Mouse (Mus musculus) forebrain, postnatal 0 days (tissue): ENCODE results near the gene Tmtc4. TPM values are rescaled to one million over a fixed set of nuclear protein-coding genes. Genes with fewer than 3 reads are reported as not detected.

Experiments
- ATAC-seq: fragments of 200-750 bp; cut with Nextera tagmentation; 2 replicates; pipeline ENCODE4 v1.8.0; 2017; ENCODE audit warnings: mild to moderate bottlenecking, moderate library complexity
- DNase-seq: peaks from one replicate; pipeline ENCODE4 v3.0.0-alpha.2; 2015
- H3K27ac ChIP-seq: fragments of 300-500 bp; sonication (generic); 2 replicates; pipeline ENCODE4 v1.5.1; 2014; ENCODE audit warnings: low read depth, mild to moderate bottlenecking, antibody characterized with exemption, low read length, moderate library complexity, mixed read lengths
- H3K27me3 ChIP-seq: fragments of 300-500 bp; sonication (generic); 2 replicates; pipeline ENCODE4 v1.6.1; 2014; ENCODE audit warnings: mild to moderate bottlenecking, low read length, mixed read lengths; ENCODE audit not compliant: insufficient read depth
- H3K36me3 ChIP-seq: fragments of 300-500 bp; sonication (generic); 2 replicates; pipeline ENCODE4 v1.6.1; 2014; ENCODE audit warnings: mild to moderate bottlenecking, moderate library complexity; ENCODE audit not compliant: insufficient read depth
- H3K4me1 ChIP-seq: fragments of 300-500 bp; sonication (generic); 2 replicates; pipeline ENCODE4 v1.6.1; 2014; ENCODE audit warnings: antibody characterized with exemption; ENCODE audit not compliant: insufficient read depth
- H3K4me2 ChIP-seq: fragments of 300-500 bp; sonication (generic); 2 replicates; pipeline ENCODE4 v1.6.1; 2014; ENCODE audit warnings: low read depth, mild to moderate bottlenecking, moderate library complexity
- H3K4me3 ChIP-seq: fragments of 300-500 bp; sonication (generic); 2 replicates; pipeline ENCODE4 v1.5.1; 2014; ENCODE audit warnings: low read depth, low read length, mixed read lengths
- H3K9ac ChIP-seq: fragments of 300-500 bp; sonication (generic); 2 replicates; pipeline ENCODE4 v1.6.1; 2014; ENCODE audit warnings: mild to moderate bottlenecking
- H3K9me3 ChIP-seq: fragments of 300-500 bp; sonication (generic); 2 replicates; pipeline ENCODE4 v1.6.1; 2016; ENCODE audit warnings: low read length
- CTCF ChIP-seq: sonication (generic); IDR thresholded peaks from 2 replicates; pipeline ENCODE4 v1.5.1; 2016; ENCODE audit warnings: antibody characterized with exemption, control low read depth, low read depth
- WGBS: fragments of 180-500 bp; shearing (Covaris S2); extraction: QIAGEN DNeasy Blood & Tissue Kit; methylation state at CpG from one replicate; pipeline ENCODE4 v1.1.7; 2014; 5-methylcytosine and 5-hydroxymethylcytosine counted together
- polyA plus RNA-seq: library from polyadenylated mRNA; unstranded; fragments of >200 nt; fragmentation: Nextera tagmentation; extraction: Ambion mirVana; gene quantifications from 2 replicates; pipeline ENCODE4 v1.2.1, GENCODE M21; 2015
- total RNA-seq: library from RNA; depleted of rRNA; stranded (reverse); fragments of >200 nt; gene quantifications from 2 replicates; pipeline ENCODE4 v1.2.3, GENCODE M21; 2014

The Tmtc4 gene
- total and polyA plus RNA-seq, 2 experiments from 2014 or later = 30.1 to 51.8 TPM

GRCm38 (mm10) chr14:122977056-122977796 is 6.6 kb downstream of the Tmtc4 start:
- no peak overlapping the region for H3K27ac ChIP-seq
- H3K4me2 ChIP-seq = no peak overlapping the region
- H3K9me3 ChIP-seq = no peaks in the 10 kb centered on the region
- no peak overlapping the region for H3K4me3 ChIP-seq
- H3K4me1 ChIP-seq = peaks cover 5% of the 10 kb centered on the region
- WGBS = 71% methylated on average over 9 of the region's 9 CpGs
- DNase-seq (no peak), ATAC-seq (no peak)
- H3K9ac ChIP-seq = no peak overlapping the region
- H3K27me3 ChIP-seq = no peaks in the 10 kb centered on the region
- no peak for TF ChIP-seq CTCF
- H3K36me3 ChIP-seq = 0 out of 2 replicates have a peak, but pooled peaks cover 4% of the 10 kb centered on the region

- Histone ChIP-seq H3K4me1 (no peaks in the 10 kb centered on the region), H3K4me2 (no peak overlapping the region), H3K27ac (no peak overlapping the region), H3K36me3 (peaks cover 10% of the 10 kb centered on the region; the same call in 1 of the 2 replicates), H3K4me3 (no peak overlapping the region), H3K9me3 (no peaks in the 10 kb centered on the region), H3K27me3 (no peaks in the 10 kb centered on the region), H3K9ac (no peak overlapping the region)
- ATAC-seq = no peak
- no peak for TF ChIP-seq CTCF
- 49% methylated on average over 3 of the region's 3 CpGs for WGBS
- DNase-seq = no peak
These were observed 8.8 kb downstream of the Tmtc4 start for GRCm38 (mm10) chr14:122974854-122975570.

GRCm38 (mm10) chr14:122973091-122973490 is 10.7 kb downstream of the Tmtc4 start:
- DNase-seq (no peak), ATAC-seq (no peak)
- no peaks in the 10 kb centered on the region for H3K27me3 ChIP-seq
- 98% methylated on average over 2 of the region's 2 CpGs for WGBS
- no peak overlapping the region for H3K4me2 ChIP-seq
- no peak overlapping the region for H3K9ac ChIP-seq
- no peak overlapping the region for H3K4me3 ChIP-seq
- no peaks in the 10 kb centered on the region for H3K9me3 ChIP-seq
- H3K27ac ChIP-seq = no peak overlapping the region
- H3K36me3 ChIP-seq = peaks cover 10% of the 10 kb centered on the region; the same call in 1 of the 2 replicates
- H3K4me1 ChIP-seq = no peaks in the 10 kb centered on the region
- TF ChIP-seq CTCF = no peak

- H3K27me3 ChIP-seq = no peaks in the 10 kb centered on the region
- H3K27ac ChIP-seq = no peak overlapping the region
- H3K36me3 ChIP-seq = peaks cover 14% of the 10 kb centered on the region
- H3K9me3 ChIP-seq = no peaks in the 10 kb centered on the region
- H3K9ac ChIP-seq = no peak overlapping the region
- no peaks in the 10 kb centered on the region for H3K4me1 ChIP-seq
- WGBS = 88% methylated on average over 2 of the region's 2 CpGs
- DNase-seq (no peak), ATAC-seq (no peak)
- 0 out of 2 replicates have a peak, but pooled peaks have one; percentile 7 for TF ChIP-seq CTCF
- H3K4me3 ChIP-seq = no peak overlapping the region
- no peak overlapping the region for H3K4me2 ChIP-seq
These were observed 15.8 kb downstream of the Tmtc4 start for GRCm38 (mm10) chr14:122968049-122968448.

- no peaks in the 10 kb centered on the region for H3K9me3 ChIP-seq
- TF ChIP-seq CTCF = no peak
- peak overlapping the region; percentile 40; the same call in 1 of the 2 replicates for H3K27ac ChIP-seq
- WGBS = 24% methylated on average over 8 of the region's 8 CpGs
- no peak overlapping the region for H3K4me2 ChIP-seq
- H3K4me3 ChIP-seq = no peak overlapping the region
- H3K9ac ChIP-seq = no peak overlapping the region
- H3K4me1 ChIP-seq = 0 out of 2 replicates have a peak, but pooled peaks cover 2% of the 10 kb centered on the region
- no peaks in the 10 kb centered on the region for H3K27me3 ChIP-seq
- ATAC-seq = peak; percentile 99
- DNase-seq = peak; percentile 94
- H3K36me3 ChIP-seq = peaks cover 7% of the 10 kb centered on the region; the same call in 1 of the 2 replicates
These were observed 25.9 kb downstream of the Tmtc4 start for GRCm38 (mm10) chr14:122957941-122958340.

GRCm38 (mm10) chr14:122953331-122953730 is 30.5 kb downstream of the Tmtc4 start:
- ATAC-seq (peak; percentile 42; the same call in 1 of the 2 replicates), DNase-seq (peak; percentile 64)
- Histone ChIP-seq H3K27ac (no peak overlapping the region), H3K9ac (no peak overlapping the region), H3K4me3 (no peak overlapping the region), H3K4me2 (no peak overlapping the region), H3K27me3 (no peaks in the 10 kb centered on the region), H3K36me3 (peaks cover 5% of the 10 kb centered on the region), H3K9me3 (no peaks in the 10 kb centered on the region), H3K4me1 (0 out of 2 replicates have a peak, but pooled peaks cover 2% of the 10 kb centered on the region)
- 12% methylated on average over 1 of the region's 1 CpGs for WGBS
- peak; percentile 71 for TF ChIP-seq CTCF

- peaks cover 5% of the 10 kb centered on the region for H3K36me3 ChIP-seq
- no peak overlapping the region for H3K27ac ChIP-seq
- H3K4me1 ChIP-seq = no peaks in the 10 kb centered on the region
- no peak for DNase-seq
- H3K9me3 ChIP-seq = no peaks in the 10 kb centered on the region
- no peaks in the 10 kb centered on the region for H3K27me3 ChIP-seq
- H3K4me3 ChIP-seq = no peak overlapping the region
- no peak overlapping the region for H3K4me2 ChIP-seq
- 89% methylated on average over 1 of the region's 1 CpGs for WGBS
- ATAC-seq = no peak
- no peak overlapping the region for H3K9ac ChIP-seq
- no peak for TF ChIP-seq CTCF
These were observed 31.3 kb downstream of the Tmtc4 start for GRCm38 (mm10) chr14:122952556-122952955.
